Mouse (Mus musculus): ENCODE measurements around the gene Cpt1b.

- TF ChIP-seq CTCF (IDR thresholded peaks at IDR 0.05; ENCODE audit: low read depth) (no peak), EP300 (optimal IDR thresholded peaks at IDR 0.05) (no peak)
Measured at GRCm38 (mm10) chr15:89377938-89378828, 47.5 kb downstream of the Cpt1b start.

Measured in stomach, postnatal 0 days (tissue).